Mouse (Mus musculus) liver, postnatal 0 days (tissue): ENCODE measurements around the gene Stbd1.

Experiments used
- CTCF ChIP-seq: sonication (generic); IDR thresholded peaks from 2 replicates; pipeline ENCODE4 v1.5.1; 2016; ENCODE audit warnings: antibody characterized with exemption, low read depth
- EP300 ChIP-seq: IDR thresholded peaks from 2 replicates; pipeline ENCODE4 v1.6.1; 2016; ENCODE audit warnings: antibody characterized with exemption, low read depth, mild to moderate bottlenecking

GRCm38 (mm10) chr5:92627896-92628295 lies 25.1 kb downstream of the Stbd1 start:
- TF ChIP-seq EP300 = no peak
- no peak for TF ChIP-seq CTCF
